Mouse (Mus musculus): ENCODE measurements around the gene Sh3yl1.

DNA sequence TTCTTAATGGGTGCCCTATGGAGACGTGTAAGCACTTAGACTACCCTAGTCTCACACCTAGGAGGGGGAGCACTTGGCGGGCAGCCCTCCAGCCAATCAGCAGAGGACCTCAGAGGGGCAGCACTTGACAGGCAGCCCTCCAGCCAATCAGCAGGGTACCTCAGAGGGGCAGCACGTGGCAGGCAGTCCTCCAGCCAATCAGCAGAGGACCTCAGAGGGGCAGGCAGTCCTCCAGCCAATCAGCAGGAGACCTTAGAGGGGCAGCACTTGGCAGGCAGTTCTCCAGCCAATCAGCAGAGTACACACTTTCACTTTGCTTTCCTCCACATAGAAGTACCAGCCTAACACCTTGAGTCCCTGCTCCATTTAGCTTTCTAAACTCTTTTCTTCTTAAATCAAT lies 10.9 kb downstream of the Sh3yl1 start:
- no peak for TF ChIP-seq POLR2A (IDR thresholded peaks at IDR 0.05; ENCODE audit: low read depth, low read length)
- TF ChIP-seq CTCF (conservative IDR thresholded peaks at IDR 0.05; ENCODE audit: insufficient read depth, insufficient read length, low read depth, low read length) = no peak
